Mouse (Mus musculus) ovary, adult 10 weeks (tissue): ENCODE data around the gene Rex1bd. TPM values are rescaled to one million over a fixed set of nuclear protein-coding genes. Genes with fewer than 3 reads are reported as not detected.

Experiments
- polyA plus RNA-seq: library from polyadenylated mRNA; stranded (reverse); fragments of 350-450 nt; fragmentation: Illumina TruSeq; extraction: RNeasy Lipid Tissue Mini Kit (QIAGEN cat#74804); gene quantifications from one replicate; pipeline ENCODE4 v1.2.3, GENCODE M21; 2014

The Rex1bd gene
- 1.3 TPM for polyA plus RNA-seq

DNA sequence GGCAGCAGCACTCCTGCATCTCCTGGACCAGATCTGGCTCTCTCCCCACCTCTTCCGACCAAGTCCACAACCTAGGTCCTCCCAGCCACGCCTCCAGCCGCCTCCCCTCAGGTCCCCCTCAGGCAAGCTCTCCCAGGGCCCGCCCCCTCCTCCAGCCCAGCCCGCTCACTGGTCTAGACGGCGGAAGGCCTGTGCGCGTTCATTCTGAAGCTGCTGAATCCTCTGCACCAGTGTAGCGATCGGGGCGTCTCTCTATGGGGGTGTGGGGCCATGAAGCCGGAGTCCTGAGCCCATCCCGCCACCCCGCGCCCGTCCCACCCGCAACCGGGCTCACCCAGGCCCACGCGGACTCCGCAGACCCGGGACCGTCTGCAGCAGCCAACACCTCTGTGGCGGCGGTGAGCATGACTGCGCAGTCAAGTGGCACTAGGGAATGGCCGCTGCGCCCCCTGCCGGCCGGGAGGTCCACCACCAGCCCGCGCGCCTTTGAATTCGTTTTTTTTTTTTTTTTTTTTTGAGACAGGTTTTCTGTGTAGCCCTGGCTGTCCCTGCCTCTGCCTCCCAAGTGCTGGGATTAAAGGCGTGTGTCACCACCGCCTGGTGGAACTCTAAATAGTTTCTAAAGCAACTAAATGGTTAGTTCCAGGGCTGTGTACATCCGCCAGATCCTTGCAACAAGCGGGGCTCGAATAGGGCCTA lies at the start of gene Rex1bd:
Rex1bd (minus strand) TSS at position 425 of the 699 bp plus-strand sequence.

GRCm38 (mm10) chr8:70539077-70539813 lies 32.7 kb upstream of the Rex1bd start, which contains the start of gene Ell:
Gene Ell (plus strand): TSS chr8:70539457.

GRCm38 (mm10) chr8:70527512-70528181 lies 21.1 kb upstream of the Rex1bd start, which contains the start of the genes Fkbp8 and Kxd1:
Gene Fkbp8 (plus strand): TSS chr8:70527724.
Gene Kxd1 (minus strand): TSS chr8:70527956.

GRCm38 (mm10) chr8:70510228-70510915 lies 3.8 kb upstream of the Rex1bd start, which contains the start of gene Uba52:
Gene Uba52 (minus strand): TSS chr8:70510801.

DNA sequence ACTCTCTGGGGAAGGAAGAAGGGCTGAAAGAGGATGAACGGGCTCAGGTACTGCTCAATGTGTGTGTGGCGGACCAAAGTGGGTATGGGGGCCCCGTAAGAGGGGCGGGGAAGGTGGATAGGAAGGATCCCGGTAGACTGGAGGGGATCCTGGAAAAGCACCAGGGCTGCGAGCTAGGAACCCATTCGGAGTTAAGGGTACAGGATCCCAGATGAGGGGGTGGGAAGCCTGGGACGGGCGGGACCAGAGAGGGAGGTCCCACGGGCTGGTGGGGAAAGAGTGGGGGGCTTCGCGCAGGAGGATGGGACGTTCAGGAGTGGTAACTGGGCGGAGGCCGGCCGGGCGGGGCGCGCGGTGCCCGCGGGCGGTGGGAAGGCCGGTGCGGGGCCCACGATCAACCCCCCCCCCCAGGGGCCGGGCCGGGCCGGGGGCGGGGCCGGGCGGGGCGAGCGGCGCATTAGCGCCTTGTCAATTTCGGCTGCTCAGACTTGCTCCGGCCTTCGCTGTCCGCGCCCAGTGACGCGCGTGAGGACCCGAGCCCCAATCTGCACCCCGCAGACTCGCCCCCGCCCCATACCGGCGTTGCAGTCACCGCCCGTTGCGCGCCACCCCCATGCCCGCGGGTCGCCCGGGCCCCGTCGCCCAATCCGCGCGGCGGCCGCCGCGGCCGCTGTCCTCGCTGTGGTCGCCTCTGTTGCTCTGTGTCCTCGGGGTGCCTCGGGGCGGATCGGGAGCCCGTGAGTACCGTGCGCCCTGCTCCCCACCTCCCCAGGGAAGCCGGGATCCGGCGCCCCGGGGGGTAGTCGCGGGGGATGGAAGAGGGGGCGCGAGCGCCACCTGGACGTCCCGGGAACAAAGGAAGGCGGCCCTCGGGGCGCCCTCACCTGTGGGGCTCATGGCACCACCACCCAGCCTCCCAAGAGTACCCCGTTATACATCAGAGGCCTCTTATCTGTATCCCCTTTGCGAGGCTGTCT lies 13.6 kb downstream of the Rex1bd start, which contains the start of gene Crlf1:
Crlf1 (plus strand) TSS at position 495 of the 977 bp plus-strand sequence.

DNA sequence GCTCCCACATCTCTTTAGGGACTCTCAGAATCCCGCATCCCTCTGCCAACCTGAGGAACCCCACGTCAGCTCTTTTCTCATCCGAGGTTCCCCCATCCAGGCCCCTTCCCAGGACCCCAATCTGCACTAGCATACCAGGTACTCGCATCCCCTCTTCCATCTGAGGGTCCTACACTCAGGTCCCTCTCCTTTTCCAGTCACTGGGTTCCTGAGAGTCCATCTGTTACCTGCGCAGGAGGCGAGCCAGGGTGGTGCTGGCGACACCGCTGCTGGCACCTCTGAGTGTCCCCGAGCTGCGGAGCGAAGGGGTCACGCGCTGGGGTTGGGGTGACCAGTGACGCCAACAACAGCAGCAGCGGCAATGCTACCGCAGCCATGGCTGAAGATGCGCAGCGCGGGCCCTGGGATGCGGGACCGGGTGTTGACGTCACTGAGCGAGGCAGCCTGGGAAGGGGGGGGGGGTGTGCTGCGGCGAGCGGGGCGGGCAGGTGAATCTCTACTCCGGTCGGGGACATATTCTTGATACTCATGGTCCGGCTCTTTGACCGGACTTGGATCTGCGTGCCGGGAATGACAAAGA lies 19.5 kb downstream of the Rex1bd start, which contains the start of gene Tmem59l:
Tmem59l (minus strand) TSS at position 418 of the 580 bp plus-strand sequence.

DNA sequence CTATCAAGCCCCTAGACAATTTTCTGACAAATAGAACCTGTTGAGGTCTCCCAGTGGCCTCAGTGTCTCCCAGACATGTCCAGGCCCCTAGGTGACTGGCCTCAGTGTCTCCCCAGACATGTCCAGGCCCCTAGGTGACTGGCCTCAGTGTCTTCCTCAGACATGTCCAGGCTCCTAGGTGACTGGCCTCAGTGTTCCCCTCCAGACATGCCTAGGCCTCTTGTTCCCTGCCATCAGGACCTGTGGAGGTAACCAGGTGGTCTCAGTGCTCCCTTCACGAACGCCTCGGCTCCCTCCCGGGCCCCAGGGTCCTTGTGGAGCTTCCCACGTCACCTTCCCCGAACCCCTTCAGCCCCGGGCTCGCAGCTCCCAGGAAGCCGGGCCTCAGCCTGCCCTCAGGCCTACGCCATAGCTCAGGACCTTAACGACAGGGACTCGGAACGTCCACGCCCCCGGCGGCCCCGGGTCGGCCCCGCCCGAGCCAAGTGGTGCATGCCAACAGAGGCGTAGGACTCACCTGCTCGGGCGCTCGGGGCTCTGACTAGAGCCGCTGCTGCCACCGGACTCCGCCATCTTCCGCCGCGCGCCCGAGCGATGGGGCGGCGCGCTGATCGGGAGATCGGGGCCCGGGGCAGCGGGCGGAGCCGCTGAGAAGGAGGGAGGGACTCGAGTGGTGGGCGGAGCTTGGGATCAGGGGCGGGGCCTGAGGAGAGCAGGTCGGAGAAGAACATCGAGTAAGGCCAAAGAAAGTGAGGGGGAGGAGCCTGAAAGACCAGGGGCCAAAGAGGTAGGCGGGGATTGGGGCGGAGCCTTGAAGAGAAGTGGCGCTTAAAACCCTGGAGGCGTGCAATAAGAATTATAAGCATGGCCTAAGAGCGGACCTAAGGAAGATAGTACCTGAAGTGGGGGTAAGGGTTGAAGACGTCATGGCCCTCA lies 30.0 kb downstream of the Rex1bd start, which contains the start of gene Klhl26:
Klhl26 (minus strand) TSS at position 636 of the 936 bp plus-strand sequence.

Other genes starting within 250 kb of the Rex1bd start
- gene Homer3, start 223.9 kb downstream of the Rex1bd start, polyA plus RNA-seq: 0.20 TPM
- gene Ddx49, start 204.3 kb downstream of the Rex1bd start, polyA plus RNA-seq: 4.8 TPM
- 0.86 TPM for gene Cope, start 204.2 kb downstream of the Rex1bd start, polyA plus RNA-seq
- not detected for gene Cers1, start 191.0 kb downstream of the Rex1bd start, polyA plus RNA-seq
- gene Gdf1, start 176.9 kb downstream of the Rex1bd start, polyA plus RNA-seq: not detected
- gene Upf1, start 153.5 kb downstream of the Rex1bd start, polyA plus RNA-seq: 3.3 TPM
- gene Comp, start 133.2 kb downstream of the Rex1bd start, polyA plus RNA-seq: not detected
- gene Crtc1, start 67.2 kb downstream of the Rex1bd start, polyA plus RNA-seq: 1.8 TPM
- gene Klhl26, start 29.8 kb downstream of the Rex1bd start, polyA plus RNA-seq: 3.4 TPM
- not detected for gene Tmem59l, start 19.4 kb downstream of the Rex1bd start, polyA plus RNA-seq
- gene Crlf1, start 13.6 kb downstream of the Rex1bd start, polyA plus RNA-seq: not detected
- 1.5 TPM for gene Uba52, start 4.0 kb upstream of the Rex1bd start, polyA plus RNA-seq
- 1.2 TPM for gene Fkbp8, start 21.0 kb upstream of the Rex1bd start, polyA plus RNA-seq
- gene Kxd1, start 21.2 kb upstream of the Rex1bd start, polyA plus RNA-seq: 8.4 TPM
- gene Ell, start 32.7 kb upstream of the Rex1bd start, polyA plus RNA-seq: 0.74 TPM
- gene Isyna1, start 87.6 kb upstream of the Rex1bd start, polyA plus RNA-seq: 0.29 TPM
- not detected for gene Ssbp4, start 102.1 kb upstream of the Rex1bd start, polyA plus RNA-seq
- gene Lrrc25, start 109.4 kb upstream of the Rex1bd start, polyA plus RNA-seq: not detected
- not detected for gene Gdf15, start 125.7 kb upstream of the Rex1bd start, polyA plus RNA-seq
- gene Pgpep1, start 153.6 kb upstream of the Rex1bd start, polyA plus RNA-seq: 17.5 TPM
- not detected for gene Lsm4, start 166.5 kb upstream of the Rex1bd start, polyA plus RNA-seq
- 20.4 TPM for gene Jund, start 192.2 kb upstream of the Rex1bd start, polyA plus RNA-seq
- gene Iqcn, start 196.7 kb upstream of the Rex1bd start, polyA plus RNA-seq: not detected
- not detected for gene Gm3336, start 211.8 kb upstream of the Rex1bd start, polyA plus RNA-seq
- gene Pde4c, start 217.0 kb upstream of the Rex1bd start, polyA plus RNA-seq: not detected
- gene Rab3a, start 247.9 kb upstream of the Rex1bd start, polyA plus RNA-seq: 2.5 TPM